Mouse (Mus musculus) cerebellum, postnatal 25 days (tissue): ENCODE results near the gene Dusp7.
A peak's percentile ranks its signal among the peaks of the same experiment; 100 is the strongest.

ENCODE experiments used
- DNase-seq, 2 experiments: peaks; one replicate each; pipeline ENCODE4 v3.0.0; 2021; ENCODE audit warnings: mixed read lengths in 2 of 2

Gene Dusp7

GRCm38 (mm10) chr9:106392828-106393527 lies 24.5 kb downstream of the Dusp7 start:
- DNase-seq: no peak

GRCm38 (mm10) chr9:106393548-106393947 lies 25.1 kb downstream of the Dusp7 start:
- DNase-seq: no peak

GRCm38 (mm10) chr9:106394649-106395602 lies 26.5 kb downstream of the Dusp7 start:
- no peak for DNase-seq

DNA sequence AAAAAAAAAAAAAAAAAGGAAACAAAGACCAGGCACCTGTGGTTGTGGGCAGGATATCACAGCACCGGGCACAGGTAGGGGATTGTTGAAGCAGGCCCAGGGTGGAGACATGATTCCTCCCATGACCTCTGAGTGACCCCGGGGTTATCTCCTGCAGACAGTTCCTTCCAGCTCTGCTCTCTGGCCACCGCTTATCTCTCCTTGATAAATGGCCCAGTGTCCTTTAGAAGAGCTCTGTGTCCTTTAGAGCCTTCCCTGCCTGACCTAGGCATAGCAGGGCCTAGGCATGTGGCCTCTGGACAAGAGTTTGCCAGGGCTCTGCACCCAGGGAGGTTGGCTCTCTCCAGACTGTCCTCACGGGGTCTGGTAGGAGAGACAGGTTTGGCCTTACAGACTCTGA lies 29.3 kb downstream of the Dusp7 start:
- no peak for DNase-seq

DNA sequence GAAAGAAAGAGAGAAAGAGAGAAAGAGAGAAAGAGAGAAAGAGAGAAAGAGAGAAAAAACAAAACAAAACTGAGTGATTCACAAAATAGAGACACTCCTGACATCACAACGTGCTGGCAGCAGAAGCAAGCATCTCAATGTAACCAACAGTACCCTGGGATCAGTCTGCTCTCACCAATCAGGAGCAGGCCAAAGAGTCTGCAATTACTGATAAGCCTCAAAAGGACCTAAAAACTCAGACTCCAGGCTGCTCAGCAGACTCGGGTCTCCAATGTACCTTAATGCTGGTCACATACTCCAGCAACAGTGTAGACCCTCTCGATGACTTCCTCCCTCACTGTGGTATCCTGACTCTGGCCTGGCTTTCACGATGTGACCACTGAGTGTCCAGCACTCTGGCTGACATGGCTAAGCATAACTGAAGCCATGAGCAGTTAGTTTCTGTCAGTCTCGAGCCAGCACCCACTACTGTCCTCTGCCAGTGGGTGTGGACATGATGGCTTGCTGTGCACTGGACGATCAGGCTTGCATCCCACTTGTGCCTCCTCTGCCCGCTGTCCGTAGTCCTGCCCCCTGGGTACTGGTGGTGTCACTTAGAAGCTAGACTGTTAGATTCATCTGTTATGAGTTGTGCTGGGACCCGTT lies 30.4 kb downstream of the Dusp7 start:
- DNase-seq: no peak

GRCm38 (mm10) chr9:106399808-106400207 lies 31.4 kb downstream of the Dusp7 start:
- DNase-seq: no peak

- DNase-seq: no peak
Measured at GRCm38 (mm10) chr9:106402149-106402548, 33.7 kb downstream of the Dusp7 start.

GRCm38 (mm10) chr9:106402607-106403375 lies 34.4 kb downstream of the Dusp7 start:
- no peak for DNase-seq

GRCm38 (mm10) chr9:106405275-106405674 lies 36.8 kb downstream of the Dusp7 start:
- DNase-seq: peak in 1 of 2 experiments; percentile 38

DNA sequence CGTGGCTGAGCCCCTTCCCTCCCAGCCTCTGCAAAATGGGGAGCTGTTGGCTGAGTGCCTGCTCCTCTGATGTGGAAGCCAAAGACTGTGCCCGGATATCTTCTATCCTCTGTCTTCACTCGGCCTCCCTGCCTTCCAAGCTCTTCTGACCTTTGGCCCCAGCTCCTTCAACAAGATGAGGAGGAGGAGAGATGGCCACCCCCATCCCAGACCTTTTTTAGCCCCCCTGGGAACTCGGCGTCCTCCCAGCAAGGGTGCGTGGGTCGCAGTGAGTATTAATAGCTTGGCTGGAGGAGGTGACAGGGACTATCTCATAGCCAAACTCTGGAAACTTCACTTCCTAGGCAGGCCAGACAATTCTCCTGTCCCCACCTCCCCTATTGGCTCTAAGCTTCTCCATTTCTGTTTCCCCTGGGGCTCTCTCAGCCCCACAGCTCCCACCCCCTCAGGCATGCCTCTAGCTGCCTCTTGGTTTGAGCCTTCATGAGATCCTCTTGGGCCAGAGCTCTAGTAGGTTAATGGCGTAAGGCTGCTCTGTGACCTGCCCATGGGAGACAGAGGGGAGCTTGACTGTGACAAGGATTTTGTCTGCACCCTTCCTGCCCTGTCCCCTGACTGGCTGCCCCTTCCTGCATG lies 38.1 kb downstream of the Dusp7 start:
- DNase-seq: no peak

- DNase-seq: no peak
Measured at GRCm38 (mm10) chr9:106409096-106409495, 40.7 kb downstream of the Dusp7 start.

GRCm38 (mm10) chr9:106410086-106410650 lies 41.7 kb downstream of the Dusp7 start:
- DNase-seq: peak; percentile 34 to 54

DNA sequence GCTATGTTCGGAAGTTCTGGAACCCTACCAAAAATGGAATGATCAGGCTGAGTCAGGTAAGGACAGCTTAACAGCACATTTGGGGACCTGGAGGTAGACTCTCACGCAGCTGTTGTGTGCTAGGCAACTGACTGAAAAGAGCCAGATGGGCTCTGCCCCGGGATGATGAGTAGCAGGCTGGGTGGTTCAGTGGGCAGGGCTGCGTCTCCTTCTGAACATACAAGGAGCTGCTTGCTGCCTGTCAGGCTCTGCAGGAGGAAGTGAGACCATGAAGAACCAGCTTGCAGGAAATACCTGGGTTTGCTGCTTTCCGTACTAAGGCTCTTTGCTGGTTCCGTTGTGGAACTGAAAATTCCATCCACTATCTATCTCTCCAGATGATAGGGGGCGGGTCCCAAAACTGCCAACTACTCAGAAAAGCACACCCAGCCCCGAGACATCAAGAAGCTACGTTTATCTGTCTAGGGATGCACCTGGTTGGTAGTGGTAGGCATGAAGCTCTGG lies 42.7 kb downstream of the Dusp7 start:
- no peak for DNase-seq

- DNase-seq: no peak
Measured at GRCm38 (mm10) chr9:106411729-106412128, 43.3 kb downstream of the Dusp7 start.

DNA sequence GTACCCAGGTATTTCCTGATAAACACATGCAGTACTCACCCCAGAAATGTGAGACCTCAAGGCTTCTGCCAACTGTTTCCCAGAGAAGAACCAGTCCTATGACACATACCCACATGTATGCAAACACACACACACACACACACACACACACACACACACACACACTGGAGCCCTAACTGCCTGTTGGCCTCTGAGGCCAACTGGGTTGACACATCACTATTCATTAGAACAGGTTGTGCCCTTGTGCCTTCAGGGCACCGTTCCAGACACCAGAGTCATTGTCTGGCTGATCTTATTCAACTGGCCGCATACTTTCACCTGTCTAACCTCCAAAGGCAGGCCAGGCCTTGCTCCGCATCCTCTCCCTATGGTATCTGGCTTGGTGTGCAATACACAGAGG lies 43.8 kb downstream of the Dusp7 start:
- no peak for DNase-seq

DNA sequence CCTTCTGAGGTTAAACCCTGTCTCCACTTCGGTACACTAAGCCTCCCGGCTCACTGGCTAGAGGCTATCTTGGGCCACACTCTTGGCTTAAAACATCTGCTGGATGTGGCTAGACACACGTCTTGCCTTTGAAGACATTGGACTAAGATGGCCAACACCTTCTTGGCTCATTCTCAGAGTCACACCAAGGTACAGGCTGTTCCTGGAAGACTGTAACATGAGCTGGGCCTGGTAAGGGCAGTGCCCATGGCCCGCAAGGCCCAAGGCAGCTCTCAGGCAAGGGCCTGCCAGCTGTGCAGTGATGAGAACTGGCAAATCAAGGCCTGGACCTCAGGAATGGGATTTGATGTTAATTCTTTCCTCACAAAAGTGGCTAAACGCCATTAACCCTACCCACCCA lies 45.2 kb downstream of the Dusp7 start:
- no peak for DNase-seq

DNA sequence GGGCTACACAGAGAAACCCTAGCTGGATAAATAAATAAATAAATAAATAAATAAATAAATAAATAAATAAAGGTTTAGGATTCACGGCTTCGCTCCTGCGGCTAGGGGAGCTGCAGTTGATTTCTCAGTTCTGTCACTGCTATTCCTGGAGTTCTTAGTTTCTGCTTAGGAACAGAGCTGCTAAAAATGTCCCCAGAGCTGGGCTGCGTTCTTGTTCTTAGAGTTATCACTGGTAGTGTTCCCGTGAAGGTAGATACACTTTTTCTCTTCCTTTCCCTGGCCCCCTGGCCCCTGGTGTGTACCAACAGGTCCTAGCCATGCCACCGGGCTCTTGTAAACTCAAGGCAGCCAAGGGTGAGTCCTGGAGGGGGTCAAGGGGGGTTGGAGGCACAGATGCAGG lies 48.4 kb downstream of the Dusp7 start:
- DNase-seq: no peak

- DNase-seq: peak; percentile 86 to 92
Measured at GRCm38 (mm10) chr9:106417841-106418625, 49.6 kb downstream of the Dusp7 start.

GRCm38 (mm10) chr9:106420608-106421007 lies 52.2 kb downstream of the Dusp7 start:
- no peak for DNase-seq

GRCm38 (mm10) chr9:106421033-106421864 lies 52.8 kb downstream of the Dusp7 start:
- no peak for DNase-seq
